Mouse (Mus musculus): ENCODE data around the gene Gm49425. TPM values are rescaled to one million over a fixed set of nuclear protein-coding genes. Genes with fewer than 3 reads are reported as not detected.

The Gm49425 gene
- total and polyA plus RNA-seq, 3 experiments: not detected

DNA sequence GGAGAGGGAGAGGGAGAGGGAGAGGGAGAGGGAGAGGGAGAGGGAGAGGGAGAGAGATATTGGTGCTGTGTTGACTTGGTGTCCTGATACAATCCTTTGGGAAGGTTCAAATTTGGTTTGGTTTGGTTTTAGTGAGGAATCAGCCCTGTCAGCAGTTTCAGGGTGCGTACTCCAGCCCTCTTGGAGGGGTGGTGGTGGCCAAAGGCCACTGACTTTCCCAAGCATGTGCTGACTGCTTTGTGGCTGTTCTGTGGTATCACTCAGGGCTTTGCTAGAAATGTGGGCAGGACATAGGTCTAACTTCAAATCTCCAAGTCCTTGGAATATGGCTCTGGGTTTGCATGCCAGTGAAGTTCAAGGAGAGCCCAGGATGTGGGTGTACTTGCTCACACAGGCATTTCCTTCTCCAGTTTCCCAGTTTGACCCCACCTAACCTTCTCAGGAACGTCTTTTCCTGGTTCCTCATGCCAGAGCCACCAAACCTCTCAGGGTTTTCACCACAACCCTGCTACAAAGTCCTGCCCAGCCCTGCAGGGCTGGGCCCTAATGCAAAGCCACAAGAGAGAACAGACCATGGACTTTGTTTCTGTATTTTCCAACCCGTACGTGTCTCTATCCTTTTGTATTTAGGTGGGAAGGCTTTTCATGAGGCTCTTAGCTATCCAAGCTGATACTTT is 5.6 kb upstream of the Gm49425 start:
- no peak for DNase-seq
- intact Hi-C loops (cut with DNase I): loop anchor here (5.0 kb wide), 1 partner anchor 250 kb away; no protein-coding TSS in a partner anchor
- TF ChIP-seq CTCF (IDR thresholded peaks at IDR 0.05): no peak
- Histone ChIP-seq H3K27ac (no peak overlapping the region), H3K27me3 (ENCODE audit: control insufficient read depth, insufficient read depth, low read length) (peaks cover 2% of the 10 kb centered on the region; the same call in 1 of the 2 replicates), H3K36me3 (ENCODE audit: control insufficient read depth, insufficient read depth, low read length) (no peaks in the 10 kb centered on the region), H3K79me2 (replicated peaks; ENCODE audit: control insufficient read depth, insufficient read depth, low read length) (no peaks in the 10 kb centered on the region), H3K9ac (ENCODE audit: low read depth, low read length) (no peak overlapping the region), H3K4me3 (no peak overlapping the region), H3K4me1 (ENCODE audit: control insufficient read depth, insufficient read depth, low read length) (no peaks in the 10 kb centered on the region)
- 65% methylated on average over 4 of the region's 4 CpGs for WGBS

DNA sequence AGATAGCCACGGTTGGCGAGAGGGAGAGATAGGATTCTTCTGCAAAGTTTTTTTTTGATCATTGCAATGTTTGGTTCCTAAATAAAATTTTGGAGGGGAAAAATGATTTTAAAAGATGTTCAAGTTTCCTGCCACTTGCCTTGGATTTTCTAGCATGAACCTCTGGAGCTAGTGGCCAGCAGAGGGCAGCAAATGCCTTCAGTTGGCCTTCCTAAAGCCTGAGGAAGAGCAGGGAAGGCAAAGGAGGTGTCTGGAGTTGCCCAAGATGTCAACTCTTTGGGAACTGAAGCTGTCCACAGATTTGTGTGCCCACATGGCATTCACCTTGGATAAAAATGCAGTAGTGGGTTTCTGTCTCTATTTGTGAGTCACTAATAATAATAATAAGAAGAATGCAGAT is 2.7 kb upstream of the Gm49425 start:
- intact Hi-C loops (cut with DNase I): loop anchor here (1.0 to 5.0 kb wide), 4 partner anchors 181 to 546 kb away; no protein-coding TSS in a partner anchor
- TF ChIP-seq POLR2A (IDR thresholded peaks at IDR 0.05; ENCODE audit: insufficient read depth, low read depth, low read length) (no peak), EP300 (IDR thresholded peaks at IDR 0.05; ENCODE audit: insufficient read depth, low read depth, low read length) (0 out of 2 replicates have a peak, but pooled peaks have one; percentile 61), CTCF (IDR thresholded peaks at IDR 0.05) (peak; percentile 91)
- DNase-seq: peak; percentile 64 to 77
- H3K36me3 ChIP-seq (ENCODE audit: control insufficient read depth, insufficient read depth, low read length): no peaks in the 10 kb centered on the region
- H3K27me3 ChIP-seq (ENCODE audit: control insufficient read depth, insufficient read depth, low read length): no peaks in the 10 kb centered on the region
- H3K79me2 ChIP-seq (replicated peaks; ENCODE audit: control insufficient read depth, insufficient read depth, low read length): no peaks in the 10 kb centered on the region
- 6% methylated on average over 2 of the region's 2 CpGs for WGBS
- no peak overlapping the region for H3K4me3 ChIP-seq
- H3K9ac ChIP-seq (ENCODE audit: low read depth, low read length): no peak overlapping the region
- no peak overlapping the region for H3K27ac ChIP-seq
- no peaks in the 10 kb centered on the region for H3K4me1 ChIP-seq (ENCODE audit: control insufficient read depth, insufficient read depth, low read length)

DNA sequence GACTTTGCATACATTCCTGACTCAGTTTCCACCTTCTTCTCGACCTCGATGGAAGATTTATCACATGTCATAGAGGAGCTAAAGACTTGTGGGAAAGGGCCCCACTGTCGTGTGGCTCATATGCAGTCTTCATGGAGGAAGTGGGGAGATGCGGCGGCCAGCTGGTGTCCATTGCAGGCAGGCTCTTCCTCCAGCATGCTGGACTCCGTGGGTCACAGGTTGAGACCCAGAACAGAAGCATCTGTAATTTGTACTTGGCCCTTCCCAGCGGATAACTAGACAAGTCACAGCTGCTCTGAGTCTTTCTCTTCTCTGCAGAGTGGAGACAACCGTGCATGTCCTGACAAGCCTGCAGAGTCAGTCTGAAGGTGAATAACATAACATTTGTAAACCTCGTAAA is 8.8 kb downstream of the Gm49425 start:
- 75% methylated on average over 9 of the region's 9 CpGs for WGBS
- Histone ChIP-seq H3K4me1 (ENCODE audit: control insufficient read depth, insufficient read depth, low read length) (no peaks in the 10 kb centered on the region), H3K36me3 (ENCODE audit: control insufficient read depth, insufficient read depth, low read length) (no peaks in the 10 kb centered on the region)

DNA sequence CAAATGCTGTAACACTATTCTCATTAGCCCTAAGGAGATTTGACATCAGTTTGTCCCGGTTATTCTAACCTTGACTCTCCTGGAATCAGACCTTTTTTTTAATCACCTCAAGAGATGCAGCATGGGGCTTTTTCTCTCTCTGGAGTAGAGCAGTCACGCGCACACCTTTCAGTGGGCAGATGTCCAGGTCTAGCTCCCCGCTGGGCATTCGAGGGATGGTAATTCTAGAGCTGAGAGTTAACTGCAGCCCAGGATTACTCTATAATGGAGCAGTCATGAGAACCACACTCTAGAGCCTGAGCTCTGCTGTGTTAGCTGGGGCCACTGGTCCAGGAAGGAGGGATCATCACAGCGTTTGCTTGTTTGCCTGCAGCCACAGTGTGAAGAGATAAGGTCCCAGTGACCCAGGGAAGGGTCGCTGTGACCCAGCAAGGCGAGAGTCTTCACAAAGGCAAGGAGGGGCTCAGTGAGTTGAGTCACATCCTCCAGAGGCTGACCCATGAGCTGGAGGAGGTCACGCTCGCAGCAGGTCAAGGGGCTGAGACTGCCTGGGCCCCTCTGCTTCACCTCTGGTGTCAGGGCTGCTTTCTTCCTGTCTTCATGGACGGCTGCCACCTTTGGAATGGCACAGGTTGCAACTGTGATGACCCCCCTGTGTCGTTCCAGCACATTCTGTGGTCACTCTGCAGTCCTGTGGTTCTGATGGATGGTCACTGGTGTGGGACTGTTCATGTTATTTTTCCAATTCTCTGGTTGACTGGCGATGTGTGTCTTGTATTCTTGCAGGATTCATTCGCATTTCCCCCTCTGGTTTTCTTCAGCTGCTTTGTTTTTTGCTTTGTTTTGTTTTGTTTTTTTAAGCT is 9.9 kb downstream of the Gm49425 start:
- DNase-seq: no peak
- intact Hi-C loops (cut with DNase I): no loop called here
- Histone ChIP-seq H3K36me3 (ENCODE audit: control insufficient read depth, insufficient read depth, low read length) (no peaks in the 10 kb centered on the region), H3K27ac (no peak overlapping the region), H3K4me3 (no peak overlapping the region), H3K4me1 (ENCODE audit: control insufficient read depth, insufficient read depth, low read length) (no peaks in the 10 kb centered on the region), H3K9ac (ENCODE audit: low read depth, low read length) (no peak overlapping the region), H3K79me2 (replicated peaks; ENCODE audit: control insufficient read depth, insufficient read depth, low read length) (no peaks in the 10 kb centered on the region), H3K27me3 (ENCODE audit: control insufficient read depth, insufficient read depth, low read length) (no peaks in the 10 kb centered on the region)
- TF ChIP-seq CTCF (IDR thresholded peaks at IDR 0.05) (no peak), EP300 (IDR thresholded peaks at IDR 0.05; ENCODE audit: insufficient read depth, low read depth, low read length) (no peak), POLR2A (IDR thresholded peaks at IDR 0.05; ENCODE audit: insufficient read depth, low read depth, low read length) (no peak)
- WGBS: 37% methylated on average over 14 of the region's 14 CpGs

More for the DNA sequence above, 8.8 kb downstream of the Gm49425 start:
- Histone ChIP-seq H3K27ac (no peak overlapping the region), H3K79me2 (replicated peaks; ENCODE audit: control insufficient read depth, insufficient read depth, low read length) (no peaks in the 10 kb centered on the region), H3K9ac (ENCODE audit: low read depth, low read length) (no peak overlapping the region), H3K27me3 (ENCODE audit: control insufficient read depth, insufficient read depth, low read length) (no peaks in the 10 kb centered on the region), H3K4me3 (no peak overlapping the region)
- no peak for DNase-seq
- intact Hi-C loops (cut with DNase I): no loop called here
- TF ChIP-seq POLR2A (IDR thresholded peaks at IDR 0.05; ENCODE audit: insufficient read depth, low read depth, low read length) (no peak), CTCF (IDR thresholded peaks at IDR 0.05) (no peak), EP300 (IDR thresholded peaks at IDR 0.05; ENCODE audit: insufficient read depth, low read depth, low read length) (no peak)

DNA sequence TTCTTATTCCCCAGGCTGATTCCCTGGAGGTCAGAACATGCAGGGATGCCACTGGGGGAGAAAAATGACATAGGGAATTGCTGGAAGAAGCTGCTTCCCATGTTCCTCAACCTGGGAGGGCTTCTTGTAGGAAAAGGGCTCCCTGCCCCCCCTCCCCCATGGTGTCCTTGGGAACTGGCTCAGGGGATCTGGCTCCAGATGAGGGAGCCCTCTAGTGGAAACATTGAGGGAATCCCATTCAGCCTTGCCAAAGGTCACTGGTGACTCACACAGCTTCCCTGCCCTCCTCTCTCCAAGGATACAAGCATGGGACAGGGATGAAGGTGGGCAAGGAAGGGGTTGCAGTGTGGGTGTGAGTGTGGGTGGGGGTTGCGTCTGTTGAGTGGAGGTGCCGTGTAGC is 19.9 kb downstream of the Gm49425 start:
- peak; percentile 28 to 40 for DNase-seq
- TF ChIP-seq CTCF (IDR thresholded peaks at IDR 0.05) (peak; percentile 64), POLR2A (IDR thresholded peaks at IDR 0.05; ENCODE audit: insufficient read depth, low read depth, low read length) (no peak), EP300 (IDR thresholded peaks at IDR 0.05; ENCODE audit: insufficient read depth, low read depth, low read length) (0 out of 2 replicates have a peak, but pooled peaks have one; percentile 26)
- H3K4me3 ChIP-seq: no peak overlapping the region
- intact Hi-C loops (cut with DNase I): loop anchor here (2.0 kb wide), 1 partner anchor 158 kb away; no protein-coding TSS in a partner anchor
- no peak overlapping the region for H3K9ac ChIP-seq (ENCODE audit: low read depth, low read length)
- WGBS: 78% methylated on average over 2 of the region's 2 CpGs
- no peaks in the 10 kb centered on the region for H3K79me2 ChIP-seq (replicated peaks; ENCODE audit: control insufficient read depth, insufficient read depth, low read length)
- no peak overlapping the region for H3K27ac ChIP-seq
- no peaks in the 10 kb centered on the region for H3K27me3 ChIP-seq (ENCODE audit: control insufficient read depth, insufficient read depth, low read length)
- no peaks in the 10 kb centered on the region for H3K36me3 ChIP-seq (ENCODE audit: control insufficient read depth, insufficient read depth, low read length)
- H3K4me1 ChIP-seq (ENCODE audit: control insufficient read depth, insufficient read depth, low read length): no peaks in the 10 kb centered on the region

DNA sequence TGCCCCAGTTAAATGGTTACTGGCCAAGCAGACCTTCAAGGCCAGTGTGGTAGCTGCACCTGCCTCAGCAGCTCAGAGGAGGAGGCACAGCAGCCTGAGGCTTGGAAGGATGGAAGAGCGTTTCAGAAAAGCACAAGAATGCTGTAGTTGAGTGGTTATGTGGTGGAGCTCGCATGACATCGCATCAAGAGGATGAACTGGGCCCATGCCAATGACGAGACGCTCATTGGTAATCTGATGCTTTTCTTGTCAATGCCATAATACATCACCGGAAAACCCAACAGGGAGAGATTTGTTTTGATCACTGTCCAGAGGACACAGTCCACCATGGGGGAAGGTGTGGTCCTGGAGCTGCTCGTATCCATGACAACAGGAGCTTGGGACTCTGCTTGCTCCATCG is 21.8 kb downstream of the Gm49425 start:
- no peak for DNase-seq
- intact Hi-C loops (cut with DNase I): no loop called here
- H3K4me3 ChIP-seq: no peak overlapping the region

More for the DNA sequence above, 21.8 kb downstream of the Gm49425 start:
- WGBS: 82% methylated on average over 8 of the region's 8 CpGs
- H3K27me3 ChIP-seq (ENCODE audit: control insufficient read depth, insufficient read depth, low read length): no peaks in the 10 kb centered on the region
- H3K36me3 ChIP-seq (ENCODE audit: control insufficient read depth, insufficient read depth, low read length): no peaks in the 10 kb centered on the region
- H3K9ac ChIP-seq (ENCODE audit: low read depth, low read length): no peak overlapping the region
- no peaks in the 10 kb centered on the region for H3K4me1 ChIP-seq (ENCODE audit: control insufficient read depth, insufficient read depth, low read length)
- no peaks in the 10 kb centered on the region for H3K79me2 ChIP-seq (replicated peaks; ENCODE audit: control insufficient read depth, insufficient read depth, low read length)
- no peak overlapping the region for H3K27ac ChIP-seq
- TF ChIP-seq EP300 (IDR thresholded peaks at IDR 0.05; ENCODE audit: insufficient read depth, low read depth, low read length): no peak
- TF ChIP-seq POLR2A (IDR thresholded peaks at IDR 0.05; ENCODE audit: insufficient read depth, low read depth, low read length): no peak
- TF ChIP-seq CTCF (IDR thresholded peaks at IDR 0.05): no peak

Measured in heart, adult 2 months (tissue).